Mouse (Mus musculus): ENCODE measurements at regions not wholly inside any gene's neighbourhood (a gene's known extent, or its start where the extent isn't known, plus 50 kb on each side); places are given as distances from the start of the nearest gene placed in this dataset.

DNA sequence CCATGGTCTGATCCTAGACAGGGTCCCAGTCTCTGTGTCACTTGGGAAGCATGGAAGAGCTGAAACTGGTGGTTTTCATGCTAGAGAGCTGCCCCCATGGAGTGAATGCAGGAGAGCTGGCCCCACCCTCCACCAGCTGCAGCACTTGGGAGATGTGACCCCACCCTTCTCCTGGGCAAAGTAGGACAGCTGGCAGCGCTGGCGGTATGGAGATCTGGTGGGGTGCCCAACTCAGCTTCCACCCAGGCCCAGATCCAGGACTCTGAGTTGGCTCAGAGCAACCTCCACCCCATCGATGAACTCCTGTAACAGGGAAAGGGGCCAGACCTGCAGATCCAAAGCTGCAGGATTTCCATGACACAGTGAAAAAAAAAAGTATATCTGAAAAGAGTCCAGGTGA is 115.3 kb upstream of the Flrt2 start:
- TF ChIP-seq CTCF (IDR thresholded peaks at IDR 0.05; ENCODE audit: low read depth): no peak
- no peak for TF ChIP-seq EP300 (IDR thresholded peaks at IDR 0.05; ENCODE audit: low read depth)

Measured in liver, embryonic 14.5 days (tissue).